Mouse (Mus musculus): ENCODE results near the gene Exoc4. TPM values are rescaled to one million over a fixed set of nuclear protein-coding genes. Genes with fewer than 3 reads are reported as not detected.

Gene Exoc4
- polyA plus RNA-seq, 3 experiments from 2014 or later = 57.6 to 68.8 (median 68.7) TPM

DNA sequence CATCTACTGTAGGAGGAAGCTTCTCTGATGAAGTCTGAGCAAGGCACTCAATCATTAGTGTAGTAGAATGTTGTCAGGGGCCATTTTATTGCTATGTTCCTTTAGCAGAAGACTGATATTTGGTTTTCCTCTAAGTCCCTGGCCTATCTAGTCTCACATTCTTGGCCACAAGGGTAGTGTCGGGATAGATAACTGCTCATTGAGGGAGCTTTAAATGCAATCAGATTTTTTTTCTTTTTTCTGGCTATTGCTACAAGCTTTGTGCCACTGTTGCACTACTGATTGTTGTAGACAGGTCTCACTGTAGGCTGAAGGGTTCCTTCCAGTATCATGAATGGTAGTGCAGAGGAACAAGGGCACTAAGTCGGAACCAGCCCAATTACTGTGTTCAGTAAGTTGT lies 227.2 kb downstream of the Exoc4 start:
- no peak for ATAC-seq

DNA sequence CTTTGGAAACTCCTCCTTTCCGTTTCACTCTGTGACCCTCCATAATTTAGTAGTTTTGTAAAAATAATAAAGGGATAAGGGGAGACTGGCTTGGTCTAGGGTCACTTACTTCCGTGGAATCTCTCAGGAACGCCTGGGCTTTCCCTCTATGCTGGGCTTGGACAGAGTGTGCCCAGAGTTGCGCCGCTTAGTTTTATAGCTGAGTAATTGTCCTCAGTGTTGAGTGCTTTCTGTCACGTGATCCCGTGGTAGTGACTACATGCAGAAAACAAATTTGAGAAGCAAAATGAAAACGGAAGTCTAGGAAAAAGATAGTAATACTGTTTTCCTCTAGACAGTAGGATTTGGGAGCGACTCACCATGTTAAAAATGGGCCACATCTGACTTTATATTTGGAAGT lies 235.7 kb downstream of the Exoc4 start:
- ATAC-seq = no peak

DNA sequence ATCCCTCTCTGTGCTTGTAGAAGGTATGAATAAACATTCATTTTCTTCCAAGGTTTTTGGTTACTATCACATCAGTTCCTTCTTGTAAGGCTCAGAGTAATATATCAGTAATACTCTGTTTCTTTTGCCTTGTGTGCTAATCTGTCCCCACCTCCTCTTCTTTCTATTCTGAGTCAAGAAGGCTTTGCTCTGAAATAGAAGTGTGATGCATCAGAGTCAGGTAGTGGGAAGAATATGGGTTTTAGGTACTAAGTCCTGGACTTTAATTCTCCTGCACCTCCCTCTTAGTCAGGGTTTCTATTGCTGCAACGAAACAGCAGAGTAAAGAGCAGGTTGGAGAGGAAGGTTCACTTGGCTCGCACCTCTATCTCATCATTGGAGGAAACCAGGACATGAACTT lies 240.9 kb downstream of the Exoc4 start:
- no peak for ATAC-seq

DNA sequence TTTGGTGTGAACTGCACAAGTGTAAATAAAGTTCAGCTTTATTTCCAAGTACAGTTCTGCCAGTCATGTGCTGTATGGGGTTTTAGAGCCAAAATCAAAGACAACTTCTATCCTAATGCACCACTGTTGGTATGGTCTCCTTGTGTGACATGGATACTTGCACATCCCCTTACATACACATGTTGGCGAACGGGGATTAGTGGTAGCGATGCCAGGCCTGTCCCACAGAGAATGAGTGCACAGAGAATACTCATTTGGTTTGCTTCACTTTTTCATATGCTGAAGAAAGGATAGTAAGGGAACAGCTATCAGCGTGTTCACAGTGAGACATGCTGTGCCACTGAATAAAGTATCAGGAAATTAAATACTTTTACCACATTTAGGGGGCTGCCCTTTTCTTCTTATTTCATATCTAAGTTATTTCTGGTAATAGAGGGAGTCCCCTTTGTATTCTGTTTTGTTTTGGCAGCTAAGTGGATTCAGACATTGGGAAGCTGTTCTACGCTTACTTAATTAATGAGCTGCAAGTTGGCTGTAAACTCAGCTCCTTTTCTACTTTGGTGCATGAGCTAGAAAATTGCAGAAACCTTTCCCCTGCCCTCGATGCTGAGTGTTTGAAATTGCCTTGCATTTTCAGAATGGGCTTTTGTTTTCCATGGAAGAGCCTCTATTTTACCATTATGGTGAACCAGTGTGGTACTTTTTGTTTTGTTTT lies 247.4 kb downstream of the Exoc4 start:
- no peak for ATAC-seq

DNA sequence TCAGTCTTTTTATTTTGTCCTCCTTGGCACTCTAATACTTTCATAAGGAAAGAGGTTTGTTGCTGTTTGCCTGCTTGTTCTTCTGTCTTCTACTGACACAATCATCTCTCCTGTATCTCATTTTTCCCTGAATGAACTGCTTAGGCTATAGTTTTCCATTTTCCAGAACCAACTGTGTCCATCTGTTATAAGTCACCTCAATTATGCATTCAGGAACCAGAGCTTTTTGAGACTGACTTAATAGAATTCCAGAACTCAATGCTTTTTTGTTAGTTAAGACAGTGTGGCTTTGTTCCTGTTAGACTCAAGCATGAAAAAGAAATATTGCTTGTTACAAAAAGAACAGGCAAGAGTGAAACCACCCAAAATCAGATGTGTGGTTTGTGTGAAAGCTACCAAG lies 248.5 kb downstream of the Exoc4 start:
- ATAC-seq = no peak

DNA sequence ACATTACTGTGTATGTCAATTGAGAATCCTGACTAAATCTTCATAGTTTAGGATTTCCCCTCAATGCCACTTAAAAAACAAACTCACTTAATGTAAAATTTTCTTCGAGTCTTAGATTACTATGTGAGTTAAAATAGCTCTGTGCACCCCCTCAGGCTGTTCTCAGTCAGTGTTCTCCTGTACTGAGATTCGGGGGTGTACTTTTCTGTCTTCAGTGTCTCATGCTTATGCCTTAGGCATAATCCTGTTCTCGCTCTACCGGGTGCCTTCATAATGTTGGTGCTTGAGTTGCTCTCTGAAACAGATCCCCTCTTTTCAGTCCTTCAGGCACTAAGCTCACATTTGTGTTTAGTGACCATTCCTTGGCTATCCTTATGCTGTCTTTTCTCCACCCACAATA lies 253.5 kb downstream of the Exoc4 start:
- no peak for ATAC-seq

DNA sequence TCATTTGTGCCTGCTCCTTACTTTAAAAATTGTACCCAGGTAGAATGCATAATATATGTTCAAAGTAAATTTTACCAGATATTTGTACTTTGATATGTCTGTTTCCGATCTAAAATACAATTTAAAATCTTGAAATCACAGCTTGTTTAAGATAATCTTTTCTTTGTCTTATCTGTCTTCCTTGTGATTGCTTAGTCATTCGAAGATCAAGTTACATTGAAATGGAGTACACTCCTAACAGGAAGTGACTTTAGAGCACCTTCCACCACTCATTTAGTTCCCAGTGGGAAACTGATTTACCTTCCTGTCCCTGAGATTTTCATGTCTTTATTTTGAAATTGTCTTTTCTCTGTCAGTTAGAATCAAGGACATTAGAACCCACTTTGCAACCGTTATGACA lies 254.5 kb downstream of the Exoc4 start:
- ATAC-seq = no peak

DNA sequence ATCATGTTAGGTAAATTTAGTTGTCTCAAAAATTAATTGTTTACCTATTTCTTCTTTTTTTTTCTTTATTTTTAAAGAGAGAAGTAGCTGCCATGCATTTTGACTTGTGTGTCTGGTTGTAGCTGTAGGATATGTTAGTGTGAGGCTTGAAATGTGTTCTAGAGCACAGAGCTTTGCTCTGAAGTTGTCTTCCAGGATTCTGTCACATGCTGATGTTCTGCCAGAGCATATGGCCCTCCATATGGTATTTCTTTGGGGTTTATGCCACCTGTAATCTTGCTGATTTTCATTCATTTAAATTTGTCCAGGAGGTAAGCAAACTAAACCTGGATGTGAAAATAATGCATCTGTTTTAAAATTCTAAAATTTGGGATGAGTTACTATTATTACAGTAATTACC lies 258.2 kb downstream of the Exoc4 start:
- no peak for ATAC-seq

DNA sequence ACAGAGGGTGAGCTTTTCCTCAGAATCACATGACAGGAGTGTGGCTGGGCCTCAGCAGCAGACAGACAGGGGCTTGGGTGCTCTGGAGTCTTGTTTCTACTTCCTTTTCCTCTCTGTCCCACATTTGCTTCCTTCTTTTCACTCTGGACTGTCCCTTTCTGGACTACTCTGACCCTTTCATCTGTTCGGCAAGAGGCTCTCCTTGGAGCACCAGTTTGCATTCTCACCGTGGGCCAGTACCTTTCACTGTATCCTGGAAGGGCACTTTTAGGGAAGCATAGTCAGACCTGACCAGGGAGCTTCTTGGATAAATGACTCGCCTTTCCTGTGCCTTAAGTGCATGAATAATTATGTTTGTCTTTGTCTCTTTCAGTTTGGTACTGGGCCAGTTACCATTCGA lies 266.5 kb downstream of the Exoc4 start:
- no peak for ATAC-seq

DNA sequence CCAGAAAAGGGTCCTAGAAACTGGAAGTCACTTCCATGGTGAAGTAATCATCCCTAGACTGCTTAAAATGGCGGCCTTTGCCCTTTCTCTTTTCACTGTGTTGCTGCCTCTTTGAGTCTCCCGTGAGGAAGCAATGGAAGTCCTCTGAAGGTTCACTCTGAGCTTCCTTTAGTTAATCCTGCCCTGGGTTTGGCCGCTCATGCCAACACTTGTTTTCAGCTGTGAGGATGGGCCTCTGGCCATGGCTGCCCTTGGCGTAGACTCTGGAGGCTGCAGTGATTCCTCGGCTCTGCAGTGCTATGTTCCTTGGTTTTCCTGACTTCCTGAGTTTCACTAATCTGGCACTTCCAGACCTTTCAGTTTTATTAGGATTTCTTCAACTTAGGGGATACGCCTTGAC lies 267.9 kb downstream of the Exoc4 start:
- ATAC-seq = no peak

DNA sequence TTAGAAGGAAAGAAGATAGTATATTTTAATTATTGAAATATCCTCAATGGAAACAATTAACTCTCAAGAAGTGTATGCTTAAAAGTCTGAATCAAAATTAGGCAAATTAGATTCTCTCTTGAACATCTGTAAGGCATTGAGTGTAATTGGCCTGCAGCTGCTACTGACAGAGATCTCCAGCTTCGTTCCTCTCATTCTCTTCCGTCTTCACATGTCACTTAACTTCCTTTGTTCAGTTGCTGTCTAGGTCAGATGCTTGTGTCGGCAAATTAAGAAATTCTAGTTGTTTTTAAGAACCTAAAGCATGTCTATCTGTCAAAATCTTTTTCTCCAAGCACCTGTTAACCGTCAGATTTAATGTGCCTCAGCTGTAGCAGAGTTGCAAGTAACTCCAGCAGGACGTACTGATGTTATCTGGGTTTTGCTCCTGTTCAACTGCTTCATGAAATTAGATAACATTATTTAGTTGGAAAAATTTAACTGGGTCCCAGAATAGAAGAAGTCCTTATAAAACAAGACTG lies 269.1 kb downstream of the Exoc4 start:
- no peak for ATAC-seq

DNA sequence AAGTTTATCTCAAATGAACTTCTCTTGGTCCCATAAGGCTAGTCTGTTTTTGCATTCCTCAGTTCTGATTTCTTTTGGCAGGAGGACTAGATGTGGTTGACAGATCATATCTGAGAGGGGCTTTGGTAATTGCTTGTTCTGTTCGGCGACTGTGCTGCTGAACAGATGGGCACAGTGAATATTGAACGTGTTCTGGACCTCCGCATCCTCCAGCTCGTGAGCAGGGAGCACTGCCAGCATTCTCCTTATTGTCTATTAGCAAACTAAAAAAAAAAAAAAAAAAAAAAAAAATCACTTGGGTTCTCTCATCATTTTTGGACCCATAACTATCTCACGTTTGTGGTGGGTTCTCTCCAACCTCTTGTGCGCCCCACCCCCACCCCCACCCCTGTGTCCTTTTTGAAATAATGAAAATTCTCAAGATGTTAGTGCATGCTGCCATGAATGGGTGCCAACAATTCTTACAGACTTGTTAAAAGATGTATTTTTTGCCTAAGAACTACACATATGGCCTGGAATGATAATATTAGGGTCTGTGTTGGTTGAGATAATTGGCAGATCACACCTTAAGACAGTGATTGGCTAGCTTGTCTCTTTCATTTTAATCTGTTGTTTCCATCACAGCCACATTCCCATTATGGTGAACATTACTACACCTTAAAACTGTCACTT lies 276.9 kb downstream of the Exoc4 start:
- ATAC-seq = no peak

DNA sequence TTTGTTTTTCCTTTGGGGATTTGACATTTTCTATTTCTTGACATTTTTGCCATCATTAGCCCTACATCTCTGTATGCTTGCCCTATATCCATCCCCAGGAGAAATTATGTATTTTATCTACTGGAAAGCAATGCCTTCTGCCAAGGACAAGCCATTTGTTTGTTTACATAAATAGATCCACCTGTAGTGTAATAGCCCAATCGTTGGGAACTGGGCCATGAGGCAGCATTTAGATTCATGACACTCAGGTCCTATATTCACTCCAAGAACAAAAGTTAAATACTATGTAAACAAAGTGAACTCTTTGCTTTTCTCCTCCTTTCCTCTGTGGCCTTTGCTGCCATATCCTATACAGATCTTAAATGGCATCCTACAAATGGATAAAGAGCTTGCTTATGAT lies 291.5 kb downstream of the Exoc4 start:
- no peak for ATAC-seq

DNA sequence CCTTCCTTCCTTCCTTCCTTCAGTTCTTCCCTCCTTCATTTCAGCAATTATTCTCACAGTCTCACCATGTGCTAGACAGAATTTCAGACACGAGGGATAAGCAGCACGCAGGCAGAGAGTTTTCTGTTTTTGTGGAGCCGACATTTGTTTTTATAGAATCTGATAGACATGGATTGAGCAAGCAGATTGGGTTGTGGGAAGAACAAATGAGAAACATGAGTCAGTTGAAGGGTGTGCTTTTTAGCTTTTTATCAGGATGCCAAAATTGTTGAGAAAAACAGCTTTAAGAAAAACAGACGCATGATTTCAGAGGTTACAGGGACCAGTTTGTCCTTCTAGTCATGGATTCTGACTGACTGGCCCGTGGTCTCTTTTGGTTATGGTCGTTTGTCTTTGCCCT lies 293.8 kb downstream of the Exoc4 start:
- ATAC-seq = no peak

DNA sequence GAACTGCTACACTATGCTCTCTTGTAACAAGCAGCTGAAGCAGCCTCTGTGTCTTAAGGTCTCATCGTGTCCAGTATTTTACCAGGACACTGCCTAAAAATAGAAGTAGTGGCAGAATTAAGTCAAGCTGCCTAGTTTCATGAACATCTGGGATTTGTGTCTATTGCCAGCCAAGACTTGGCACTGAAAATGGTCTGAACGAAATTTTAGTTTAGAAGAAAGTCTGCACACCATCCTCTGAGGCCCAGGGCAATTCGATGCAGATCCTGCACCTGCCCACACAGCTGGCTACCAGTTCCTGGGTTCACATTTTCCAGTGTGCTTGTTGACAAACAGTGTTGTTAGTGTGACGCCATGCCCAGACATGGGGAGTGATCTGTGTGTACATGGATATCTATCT lies 303.0 kb downstream of the Exoc4 start:
- no peak for ATAC-seq

DNA sequence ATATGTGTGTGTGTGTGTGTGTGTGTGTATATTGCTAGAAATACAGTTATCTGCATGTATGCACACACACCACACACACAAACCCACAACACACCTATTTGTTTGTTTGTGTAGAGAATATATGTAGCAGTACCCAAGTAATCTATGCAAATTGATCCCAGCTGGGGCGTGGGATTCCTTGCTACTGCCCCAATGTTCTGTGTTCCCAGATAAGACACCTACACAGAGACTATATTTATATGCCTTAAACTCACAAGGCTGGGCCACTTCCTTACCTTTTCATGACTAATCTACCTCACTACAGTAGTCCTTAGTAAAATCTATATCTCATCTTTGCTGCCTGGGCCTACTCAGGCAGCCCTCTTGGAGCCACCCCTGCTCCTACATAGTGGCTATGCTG lies 312.0 kb downstream of the Exoc4 start:
- ATAC-seq = no peak

DNA sequence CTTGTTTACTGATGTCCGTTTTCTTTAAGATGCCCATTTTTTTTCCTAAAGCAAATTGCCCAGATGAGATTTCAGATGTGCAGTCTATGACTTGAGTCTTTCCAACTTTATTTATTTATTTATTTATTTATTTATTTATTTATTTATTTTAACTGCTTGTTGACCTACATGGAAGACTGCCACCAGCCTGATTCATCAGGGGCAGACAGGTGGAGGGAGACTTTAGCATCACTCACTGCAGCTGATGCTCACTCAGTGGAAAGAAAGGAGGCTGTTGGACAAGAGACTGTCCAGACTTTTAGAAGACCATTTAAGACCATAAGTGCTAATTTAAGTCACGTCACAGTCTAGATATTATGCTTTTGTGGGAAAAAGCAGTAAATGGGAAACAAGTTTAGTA lies 313.0 kb downstream of the Exoc4 start:
- no peak for ATAC-seq

DNA sequence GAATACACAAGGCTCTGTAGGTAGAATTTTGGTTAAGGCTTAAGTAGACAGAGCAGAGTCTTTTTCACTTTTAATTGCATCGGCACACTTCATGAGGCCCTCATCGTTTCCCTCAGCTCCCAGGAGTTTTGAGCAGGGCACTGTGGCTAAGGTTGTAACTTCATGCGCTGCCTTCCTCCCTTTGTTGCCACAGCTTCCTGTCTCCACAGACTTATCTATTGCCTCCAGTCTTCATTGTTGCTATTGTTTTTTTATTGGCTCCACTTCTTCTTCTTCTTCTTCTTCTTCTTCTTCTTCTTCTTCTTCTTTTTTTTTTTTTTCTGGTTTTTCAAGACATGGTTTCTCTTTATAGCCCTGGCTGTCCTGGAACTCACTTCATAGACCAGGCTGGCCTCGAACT lies 327.1 kb downstream of the Exoc4 start:
- no peak for ATAC-seq

DNA sequence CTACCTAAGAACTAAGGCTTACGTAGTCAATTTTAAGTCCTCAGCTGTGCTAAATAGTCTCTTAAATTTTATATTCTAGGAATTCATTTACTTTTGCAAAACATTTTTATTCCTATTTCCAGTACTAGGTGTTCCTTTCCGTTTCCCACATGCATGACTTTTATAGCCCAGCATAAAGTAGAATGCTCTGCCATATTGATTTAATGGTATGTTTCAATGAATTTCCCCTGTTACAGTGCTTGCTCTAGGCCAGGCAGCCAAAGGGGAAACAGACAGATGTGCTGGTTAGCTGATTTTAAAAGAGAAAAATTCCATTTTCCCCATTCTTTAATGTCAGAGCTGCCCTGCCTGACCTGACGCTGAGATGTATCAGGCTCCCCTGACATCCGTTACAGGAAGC lies 359.6 kb downstream of the Exoc4 start:
- ATAC-seq = no peak

DNA sequence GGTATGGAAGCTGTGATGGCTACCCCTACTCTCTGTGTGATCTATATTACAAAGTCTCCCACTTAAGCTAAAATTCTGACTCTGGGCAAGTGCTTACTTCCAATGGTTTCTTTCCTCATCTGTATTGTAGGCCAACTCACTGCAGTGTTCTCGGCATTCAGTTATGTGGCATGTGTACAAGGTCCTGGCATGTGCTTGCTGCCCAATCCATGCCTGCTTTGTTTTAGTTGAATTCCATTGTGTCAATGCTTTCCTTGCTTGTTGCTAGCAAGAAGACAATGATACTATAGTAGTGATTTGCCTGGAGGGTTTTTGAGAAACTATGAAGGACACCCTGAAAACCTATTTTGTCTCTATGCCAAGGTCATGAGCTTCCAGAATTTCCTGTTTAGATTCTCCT lies 365.1 kb downstream of the Exoc4 start:
- ATAC-seq = no peak

DNA sequence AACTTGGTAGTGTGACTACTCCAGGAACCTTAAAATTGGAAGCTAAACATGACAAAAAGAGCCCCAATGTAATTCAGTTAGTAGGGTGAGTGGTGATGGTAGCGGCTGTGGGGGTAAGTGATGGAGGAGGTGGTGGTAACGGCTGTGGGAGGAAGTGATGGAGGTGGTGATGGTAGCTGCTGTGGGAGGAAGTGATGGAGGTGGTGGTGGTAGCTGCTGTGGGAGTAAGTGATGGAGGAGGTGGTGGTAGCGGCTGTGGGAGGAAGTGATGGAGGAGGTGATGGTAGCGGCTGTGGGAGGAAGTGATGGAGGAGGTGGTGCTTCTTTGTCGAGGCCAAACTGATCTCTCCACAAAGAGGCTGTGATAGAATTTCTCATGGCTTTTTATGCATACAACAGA lies 369.7 kb downstream of the Exoc4 start:
- no peak for ATAC-seq

DNA sequence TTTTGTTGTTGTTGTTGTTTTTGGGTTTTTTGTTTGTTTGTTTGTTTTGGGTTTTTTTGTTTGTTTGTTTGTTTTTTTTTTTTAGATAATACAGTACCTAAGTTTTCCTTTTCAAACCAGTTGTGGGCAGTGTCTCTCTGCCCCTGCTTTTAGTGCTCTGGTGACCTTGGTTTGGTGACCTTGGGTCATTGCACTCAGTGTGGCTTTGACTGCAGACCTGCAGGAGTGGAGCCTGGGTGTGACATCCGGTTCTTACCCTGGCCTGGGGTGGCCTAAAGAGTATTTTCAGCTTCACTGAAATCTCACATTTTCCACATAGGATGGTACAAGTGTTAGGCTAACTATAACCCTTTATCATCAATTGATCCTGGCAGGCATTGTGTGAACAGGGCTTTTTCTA lies 371.8 kb downstream of the Exoc4 start:
- no peak for ATAC-seq

DNA sequence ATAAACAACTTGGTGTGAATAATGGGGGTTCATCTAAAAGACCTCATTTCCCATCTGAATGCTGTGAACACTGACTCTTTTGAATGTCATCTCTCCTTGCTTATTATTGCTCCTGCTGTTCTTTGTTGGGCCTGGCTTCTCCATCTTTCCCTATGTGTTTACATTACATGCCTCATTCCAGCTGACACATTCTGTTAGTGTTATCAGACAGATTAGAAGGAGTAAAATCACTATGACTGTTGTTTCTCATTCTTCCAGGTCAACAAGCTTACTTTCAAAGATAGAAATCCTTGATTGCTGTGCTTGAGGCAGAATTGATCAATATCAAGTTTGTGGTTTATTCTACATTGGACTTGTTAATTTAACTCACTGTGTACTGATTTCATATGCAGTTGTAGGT lies 377.0 kb downstream of the Exoc4 start:
- ATAC-seq = no peak

DNA sequence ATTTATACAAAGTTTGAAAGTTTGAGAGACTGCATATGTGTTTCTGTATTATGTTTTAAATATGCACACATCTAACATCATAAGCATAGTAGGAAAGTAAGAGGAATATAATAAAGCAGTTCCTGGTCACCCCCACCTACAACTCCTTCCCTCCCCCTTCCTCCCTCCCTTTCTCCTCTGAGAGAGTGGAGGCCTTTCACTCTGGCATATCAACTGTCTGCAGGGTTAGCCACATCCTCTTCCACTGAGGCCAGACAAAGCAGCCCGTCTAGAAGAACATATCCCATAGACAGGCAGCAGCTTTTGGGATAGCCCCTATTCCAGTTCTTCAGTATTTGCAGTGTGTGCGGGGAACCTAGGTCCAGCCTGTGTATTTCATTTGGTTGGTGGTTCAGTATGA lies 382.2 kb downstream of the Exoc4 start:
- no peak for ATAC-seq

DNA sequence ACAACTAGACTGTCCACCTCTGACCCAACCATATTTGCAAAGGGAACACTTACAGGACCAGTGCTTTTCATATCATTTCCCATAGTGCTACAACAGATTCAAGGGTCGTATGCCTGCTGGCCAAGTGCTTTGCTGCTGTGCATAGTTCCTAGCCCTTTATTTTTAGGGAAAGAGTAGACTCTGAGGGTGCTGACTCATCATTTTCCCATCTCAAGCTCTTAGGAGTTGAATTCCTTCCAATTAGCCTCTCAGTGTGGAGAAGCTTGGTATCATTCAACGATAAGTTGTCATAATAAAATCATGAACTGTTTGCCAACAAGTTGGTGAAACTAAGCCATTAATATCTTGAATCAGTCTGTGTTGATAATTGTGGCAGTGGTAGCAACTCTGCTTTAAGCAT lies 388.3 kb downstream of the Exoc4 start:
- ATAC-seq = no peak

All from inflammation-experienced regulatory T-cells, adult 6 months (primary cell).